Mouse (Mus musculus): Measurements from ENCODE around the gene Grk5. TPM values are rescaled to one million over a fixed set of nuclear protein-coding genes. Genes with fewer than 3 reads are reported as not detected.

The Grk5 gene
- polyA plus RNA-seq, 1 experiment from 2014 or later: 2.8 TPM

GRCm38 (mm10) chr19:60989766-60990165 is 100.2 kb downstream of the Grk5 start:
- Histone ChIP-seq H3K4me1 (no peaks in the 10 kb centered on the region), H3K9me3 (no peaks in the 10 kb centered on the region), H3K4me2 (no peak overlapping the region), H3K27me3 (replicated peaks) (no peaks in the 10 kb centered on the region), H3K4me3 (replicated peaks) (no peak overlapping the region), H3K27ac (no peak overlapping the region), H3K9ac (no peak overlapping the region), H3K36me3 (no peaks in the 10 kb centered on the region)
- WGBS: 62% methylated on average over 5 of the region's 5 CpGs
- ATAC-seq (ENCODE audit: insufficient read depth, low FRiP score, low read depth): no peak

DNA sequence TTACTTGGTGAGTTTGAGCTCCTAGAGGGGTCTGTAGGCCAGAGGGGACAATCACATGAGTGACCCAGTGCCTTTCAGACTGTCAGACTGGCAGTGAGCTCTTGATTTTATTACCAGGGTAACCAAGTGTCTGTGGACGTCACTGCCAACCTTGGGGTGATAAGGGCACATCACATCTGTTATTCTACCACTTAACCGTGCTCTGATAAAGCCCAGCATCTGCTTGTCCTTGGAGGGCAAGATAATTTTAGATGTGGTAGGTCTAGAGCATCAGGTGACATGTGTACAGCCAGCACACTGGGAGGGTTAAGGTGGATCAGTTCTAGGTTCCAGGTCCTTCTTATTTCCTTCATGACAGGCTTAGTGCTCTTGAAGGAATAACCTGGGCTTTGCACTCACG is 104.7 kb downstream of the Grk5 start:
- Histone ChIP-seq H3K4me2 (no peak overlapping the region), H3K27me3 (replicated peaks) (no peaks in the 10 kb centered on the region), H3K4me3 (replicated peaks) (no peak overlapping the region), H3K9ac (no peak overlapping the region), H3K36me3 (no peaks in the 10 kb centered on the region), H3K9me3 (no peaks in the 10 kb centered on the region), H3K4me1 (no peaks in the 10 kb centered on the region), H3K27ac (no peak overlapping the region)
- ATAC-seq (ENCODE audit: insufficient read depth, low FRiP score, low read depth): peak; percentile 27; the same call in 1 of the 2 replicates
- 60% methylated on average over 3 of the region's 3 CpGs for WGBS

- H3K27ac ChIP-seq: no peak overlapping the region
- no peak overlapping the region for H3K9ac ChIP-seq
- ATAC-seq (ENCODE audit: insufficient read depth, low FRiP score, low read depth): no peak
- H3K4me1 ChIP-seq: no peaks in the 10 kb centered on the region
- H3K36me3 ChIP-seq: no peaks in the 10 kb centered on the region
- H3K4me3 ChIP-seq (replicated peaks): no peak overlapping the region
- H3K27me3 ChIP-seq (replicated peaks): no peaks in the 10 kb centered on the region
- H3K9me3 ChIP-seq: no peaks in the 10 kb centered on the region
- H3K4me2 ChIP-seq: no peak overlapping the region
- 45% methylated on average over 2 of the region's 2 CpGs for WGBS
Measured at GRCm38 (mm10) chr19:60994845-60995244, 105.3 kb downstream of the Grk5 start.

- WGBS: 77% methylated on average over 4 of the region's 4 CpGs
- Histone ChIP-seq H3K4me3 (replicated peaks) (no peak overlapping the region), H3K9me3 (no peaks in the 10 kb centered on the region), H3K27me3 (replicated peaks) (no peaks in the 10 kb centered on the region), H3K9ac (no peak overlapping the region), H3K27ac (no peak overlapping the region), H3K4me1 (no peaks in the 10 kb centered on the region), H3K36me3 (no peaks in the 10 kb centered on the region), H3K4me2 (no peak overlapping the region)
- ATAC-seq (ENCODE audit: insufficient read depth, low FRiP score, low read depth): no peak
Measured at GRCm38 (mm10) chr19:60997784-60998183, 108.2 kb downstream of the Grk5 start.

DNA sequence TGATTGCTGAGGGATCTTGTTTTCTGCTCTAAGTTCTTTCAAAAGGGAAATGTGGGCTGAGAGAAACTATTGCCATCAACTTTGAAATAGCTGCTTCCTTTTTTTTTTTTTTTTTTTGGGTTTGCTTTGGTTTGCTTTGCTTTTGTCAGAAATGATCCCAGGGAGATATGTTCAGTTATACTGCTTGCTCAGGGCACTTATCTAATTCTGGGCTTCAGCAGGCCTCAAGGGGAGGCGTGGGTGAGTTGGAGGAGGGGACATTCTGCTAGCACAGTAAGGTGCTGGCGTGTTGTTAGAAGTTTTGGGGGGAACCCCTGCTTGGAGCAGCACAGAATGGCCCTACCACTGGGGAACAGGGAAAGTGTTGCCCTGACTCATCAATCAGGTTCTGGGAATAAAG is 110.1 kb downstream of the Grk5 start:
- no peak for ATAC-seq (ENCODE audit: insufficient read depth, low FRiP score, low read depth)
- H3K27me3 ChIP-seq (replicated peaks): no peaks in the 10 kb centered on the region
- H3K4me3 ChIP-seq (replicated peaks): no peak overlapping the region
- no peaks in the 10 kb centered on the region for H3K9me3 ChIP-seq
- 46% methylated on average over 2 of the region's 2 CpGs for WGBS
- H3K4me2 ChIP-seq: no peak overlapping the region
- no peak overlapping the region for H3K9ac ChIP-seq
- H3K4me1 ChIP-seq: no peaks in the 10 kb centered on the region
- H3K36me3 ChIP-seq: no peaks in the 10 kb centered on the region
- H3K27ac ChIP-seq: no peak overlapping the region

DNA sequence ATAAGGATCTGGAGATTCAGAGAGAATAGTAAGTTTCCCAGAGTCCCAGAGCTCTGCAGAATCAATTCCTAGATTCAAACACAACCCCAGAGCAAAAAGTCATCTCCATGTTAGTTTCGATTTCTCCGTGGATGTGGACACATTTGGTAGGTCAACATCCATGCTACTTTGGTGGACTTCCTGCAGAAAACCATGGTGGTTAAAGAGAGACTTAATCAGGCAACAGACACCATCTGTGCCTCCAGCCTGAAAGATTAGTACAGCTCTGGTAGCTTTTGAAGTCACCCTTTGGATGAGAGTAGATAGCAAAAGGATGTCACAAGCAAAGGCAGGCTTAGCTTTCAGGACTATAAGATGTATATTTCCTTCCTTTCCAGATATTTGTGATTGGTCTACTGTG is 111.4 kb downstream of the Grk5 start:
- H3K27ac ChIP-seq: no peak overlapping the region
- no peak for ATAC-seq (ENCODE audit: insufficient read depth, low FRiP score, low read depth)
- H3K27me3 ChIP-seq (replicated peaks): no peaks in the 10 kb centered on the region
- H3K4me3 ChIP-seq (replicated peaks): no peak overlapping the region
- H3K4me2 ChIP-seq: no peak overlapping the region
- H3K4me1 ChIP-seq: no peaks in the 10 kb centered on the region
- H3K36me3 ChIP-seq: no peaks in the 10 kb centered on the region
- no peak overlapping the region for H3K9ac ChIP-seq
- no peaks in the 10 kb centered on the region for H3K9me3 ChIP-seq
- WGBS: 95% methylated on average over 2 of the region's 2 CpGs

DNA sequence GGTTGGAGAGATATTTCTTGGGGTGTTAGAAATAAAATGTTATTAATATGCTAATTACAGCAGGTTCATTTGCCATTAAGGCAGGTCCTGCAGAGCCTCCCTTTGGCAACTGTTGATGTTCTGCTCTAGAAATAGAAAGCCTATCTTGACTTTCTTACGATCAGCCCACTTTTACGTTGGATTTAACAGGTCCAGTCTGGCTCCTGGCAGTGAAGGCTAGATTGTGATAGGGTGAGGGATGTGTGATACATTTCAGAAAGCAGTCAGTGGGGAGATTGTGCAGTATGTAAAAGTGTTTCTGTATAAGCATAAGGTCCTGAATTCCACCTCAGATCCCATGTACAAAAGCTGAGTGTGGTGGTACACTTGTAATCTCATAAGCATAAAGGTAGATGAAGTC is 119.7 kb downstream of the Grk5 start:
- H3K36me3 ChIP-seq: no peaks in the 10 kb centered on the region
- no peak overlapping the region for H3K27ac ChIP-seq
- no peaks in the 10 kb centered on the region for H3K9me3 ChIP-seq
- no peaks in the 10 kb centered on the region for H3K27me3 ChIP-seq (replicated peaks)
- H3K9ac ChIP-seq: no peak overlapping the region
- H3K4me1 ChIP-seq: no peaks in the 10 kb centered on the region
- 78% methylated on average over 2 of the region's 2 CpGs for WGBS
- no peak for ATAC-seq (ENCODE audit: insufficient read depth, low FRiP score, low read depth)
- H3K4me2 ChIP-seq: no peak overlapping the region
- H3K4me3 ChIP-seq (replicated peaks): no peak overlapping the region

DNA sequence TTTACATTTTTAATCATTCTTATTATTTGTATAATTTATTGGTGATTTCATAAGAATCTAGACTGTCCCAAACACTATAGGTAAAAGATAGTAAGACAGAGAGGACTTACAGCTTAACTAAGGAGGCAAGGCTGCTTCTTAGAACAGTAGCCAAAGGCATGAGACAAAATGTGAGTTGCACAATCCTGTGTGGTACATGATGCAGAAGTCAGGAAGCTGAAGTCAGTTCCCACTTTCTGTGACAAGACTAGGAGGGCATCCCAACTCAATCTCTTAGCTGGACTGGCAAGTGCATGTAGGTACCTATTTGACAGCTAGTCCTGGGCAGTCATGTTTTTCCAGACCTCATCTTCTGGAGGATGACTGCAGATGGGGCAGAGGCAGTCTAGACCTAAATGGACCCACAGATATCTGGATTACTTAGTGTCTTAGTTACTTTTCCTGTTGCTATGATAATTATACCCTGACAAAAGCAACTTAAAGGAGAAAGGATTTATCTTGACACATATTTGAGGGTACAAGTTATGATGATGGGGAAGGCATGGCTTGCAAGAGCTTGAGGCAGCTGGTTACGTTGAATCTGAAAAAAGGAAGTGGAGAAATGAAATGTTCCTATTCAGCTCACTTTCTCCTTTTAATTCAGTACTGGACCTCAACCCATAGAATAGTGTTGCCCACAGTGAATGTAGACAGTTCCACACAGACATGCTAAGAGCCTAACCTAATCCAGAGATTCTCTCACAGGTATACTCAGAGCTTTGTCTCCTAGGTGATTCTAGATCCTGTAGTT is 128.1 kb downstream of the Grk5 start:
- no peaks in the 10 kb centered on the region for H3K9me3 ChIP-seq
- no peak overlapping the region for H3K4me2 ChIP-seq
- H3K9ac ChIP-seq: no peak overlapping the region
- ATAC-seq (ENCODE audit: insufficient read depth, low FRiP score, low read depth): no peak
- no peaks in the 10 kb centered on the region for H3K27me3 ChIP-seq (replicated peaks)
- 78% methylated on average over 1 of the region's 1 CpGs for WGBS
- no peaks in the 10 kb centered on the region for H3K4me1 ChIP-seq
- no peak overlapping the region for H3K4me3 ChIP-seq (replicated peaks)
- H3K36me3 ChIP-seq: no peaks in the 10 kb centered on the region
- H3K27ac ChIP-seq: no peak overlapping the region

DNA sequence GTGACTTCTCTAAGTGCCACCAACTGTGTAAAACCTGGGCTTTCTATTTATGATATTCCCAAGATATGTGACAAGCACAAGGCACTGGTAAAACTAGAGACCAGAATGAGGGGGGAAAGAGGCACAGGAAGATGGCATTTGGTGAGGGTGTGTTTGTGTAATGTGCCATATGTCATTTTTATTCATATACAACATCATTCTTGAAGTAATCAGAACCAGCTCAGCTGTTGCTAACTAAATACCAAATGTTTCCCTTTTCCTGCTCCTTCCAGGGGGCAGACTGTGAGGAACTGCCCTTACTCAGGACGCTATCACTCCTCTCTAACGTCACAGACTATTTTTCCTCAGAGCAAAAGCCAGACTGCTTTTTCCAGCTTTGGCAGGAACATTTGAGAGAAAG is 132.0 kb downstream of the Grk5 start:
- no peak for ATAC-seq (ENCODE audit: insufficient read depth, low FRiP score, low read depth)
- no peaks in the 10 kb centered on the region for H3K36me3 ChIP-seq
- no peaks in the 10 kb centered on the region for H3K4me1 ChIP-seq
- H3K4me2 ChIP-seq: no peak overlapping the region
- no peak overlapping the region for H3K4me3 ChIP-seq (replicated peaks)
- H3K9me3 ChIP-seq: no peaks in the 10 kb centered on the region
- no peak overlapping the region for H3K9ac ChIP-seq
- no peaks in the 10 kb centered on the region for H3K27me3 ChIP-seq (replicated peaks)
- H3K27ac ChIP-seq: no peak overlapping the region
- WGBS: 32% methylated on average over 2 of the region's 2 CpGs

DNA sequence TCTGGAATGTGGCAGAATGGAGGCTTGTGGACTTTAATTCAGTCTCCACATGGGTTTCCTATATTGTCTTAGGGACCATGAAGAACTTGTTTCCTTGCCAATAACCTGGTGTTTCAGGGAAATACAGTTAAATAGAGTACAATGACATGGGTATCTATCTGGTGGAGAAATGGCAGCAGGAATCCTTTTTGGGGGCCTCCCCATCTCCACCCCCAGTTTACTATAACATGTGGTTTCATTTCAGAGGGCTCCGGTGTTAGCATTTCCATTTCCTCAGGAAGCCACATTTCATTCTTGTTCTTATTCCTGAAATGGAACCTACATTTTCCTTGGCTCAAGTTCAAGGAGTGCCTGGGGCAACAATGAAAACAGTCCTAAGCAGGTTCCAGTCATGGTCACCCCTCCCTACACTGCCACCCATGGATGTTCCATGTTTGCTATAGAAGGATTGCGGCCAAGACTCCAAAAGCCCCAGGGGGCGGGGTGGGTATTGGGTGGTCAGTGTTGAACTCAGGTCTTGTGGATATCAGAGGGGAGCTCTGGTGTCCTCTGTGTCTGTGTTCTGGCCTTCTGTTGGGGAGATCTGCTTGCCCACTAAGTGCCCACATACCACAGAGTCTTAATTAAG is 132.5 kb downstream of the Grk5 start:
- 74% methylated on average over 3 of the region's 3 CpGs for WGBS
- no peak for ATAC-seq (ENCODE audit: insufficient read depth, low FRiP score, low read depth)
- no peak overlapping the region for H3K27ac ChIP-seq
- no peak overlapping the region for H3K4me2 ChIP-seq
- H3K9me3 ChIP-seq: no peaks in the 10 kb centered on the region
- no peaks in the 10 kb centered on the region for H3K36me3 ChIP-seq
- H3K4me1 ChIP-seq: no peaks in the 10 kb centered on the region
- no peaks in the 10 kb centered on the region for H3K27me3 ChIP-seq (replicated peaks)
- no peak overlapping the region for H3K4me3 ChIP-seq (replicated peaks)
- no peak overlapping the region for H3K9ac ChIP-seq

- H3K9ac ChIP-seq: no peak overlapping the region
- no peak overlapping the region for H3K4me3 ChIP-seq (replicated peaks)
- no peak for ATAC-seq (ENCODE audit: insufficient read depth, low FRiP score, low read depth)
- H3K36me3 ChIP-seq: no peaks in the 10 kb centered on the region
- H3K27ac ChIP-seq: no peak overlapping the region
- H3K4me2 ChIP-seq: no peak overlapping the region
- WGBS: 78% methylated on average over 2 of the region's 2 CpGs
- no peaks in the 10 kb centered on the region for H3K27me3 ChIP-seq (replicated peaks)
- no peaks in the 10 kb centered on the region for H3K4me1 ChIP-seq
- H3K9me3 ChIP-seq: no peaks in the 10 kb centered on the region
Measured at GRCm38 (mm10) chr19:61031570-61031969, 142.0 kb downstream of the Grk5 start.

- Histone ChIP-seq H3K4me1 (no peaks in the 10 kb centered on the region), H3K27me3 (replicated peaks) (no peaks in the 10 kb centered on the region), H3K4me2 (no peak overlapping the region), H3K4me3 (replicated peaks) (no peak overlapping the region), H3K36me3 (no peaks in the 10 kb centered on the region), H3K9me3 (no peaks in the 10 kb centered on the region), H3K9ac (no peak overlapping the region), H3K27ac (no peak overlapping the region)
- ATAC-seq (ENCODE audit: insufficient read depth, low FRiP score, low read depth): no peak
Measured at GRCm38 (mm10) chr19:61039151-61039550, 149.6 kb downstream of the Grk5 start.

Data from stomach, embryonic 15.5 days (tissue).